Mouse (Mus musculus): ENCODE data around the gene Ell. TPM values are rescaled to one million over a fixed set of nuclear protein-coding genes. Genes with fewer than 3 reads are reported as not detected.
"Not testable (repeated sequence)": the region's sequence is repeated elsewhere in the genome, so short reads cannot be mapped to it uniquely, and the experiment has no call there.

Ell gene
- total RNA-seq, 2 experiments from 2014 or later = 13.8 to 17.4 TPM

DNA sequence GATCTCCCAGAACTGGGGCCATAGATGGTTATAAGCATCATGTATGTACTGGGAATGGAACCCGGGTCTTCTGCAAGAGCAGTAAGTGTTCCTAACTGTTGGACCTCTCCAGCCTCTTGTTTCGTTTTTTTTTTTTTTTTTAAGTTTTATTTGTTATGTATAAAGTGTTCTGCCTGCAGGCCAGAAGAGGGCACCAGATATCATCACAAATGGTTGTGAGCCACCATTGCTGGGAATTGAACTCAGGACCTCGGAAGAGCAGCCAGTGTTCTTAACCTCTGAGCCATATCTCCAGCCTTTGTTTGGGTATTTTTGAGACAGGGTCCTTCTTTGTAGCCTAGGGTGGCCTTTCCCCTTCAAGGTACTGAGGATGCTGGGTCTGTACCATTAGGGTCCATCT, 19.7 kb downstream of the Ell start:
- intact Hi-C loops (cut with DNase I) = loop anchor here (5.0 kb wide), 1 partner anchor 33 kb away; the partner anchor contains the start of gene Isyna1
- DNase-seq (ENCODE audit: low spot score in 2 of 2) = no peak

DNA sequence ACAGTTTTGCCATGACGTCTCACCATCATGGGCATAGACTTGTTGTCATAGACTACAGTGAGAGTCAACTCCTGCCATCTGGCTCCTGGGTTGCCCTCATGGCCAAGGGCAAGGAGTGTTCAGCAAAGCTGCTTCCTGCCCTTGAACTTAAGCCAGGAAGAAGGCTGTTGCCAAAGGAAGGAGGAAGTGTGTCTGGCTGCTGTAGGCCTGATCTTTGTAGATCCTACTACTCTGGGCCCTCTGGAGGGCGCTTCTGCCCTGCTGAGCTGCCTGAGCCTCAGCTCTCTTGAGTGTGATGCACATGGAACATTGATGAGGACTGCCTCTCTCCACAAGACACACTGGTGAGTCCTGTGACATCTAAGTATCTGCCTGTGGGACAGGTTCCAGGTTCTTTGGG, 20.8 kb downstream of the Ell start:
- intact Hi-C loops (cut with DNase I) = no loop called here
- peak; percentile 52 to 66 for DNase-seq (ENCODE audit: low spot score in 2 of 2)

DNA sequence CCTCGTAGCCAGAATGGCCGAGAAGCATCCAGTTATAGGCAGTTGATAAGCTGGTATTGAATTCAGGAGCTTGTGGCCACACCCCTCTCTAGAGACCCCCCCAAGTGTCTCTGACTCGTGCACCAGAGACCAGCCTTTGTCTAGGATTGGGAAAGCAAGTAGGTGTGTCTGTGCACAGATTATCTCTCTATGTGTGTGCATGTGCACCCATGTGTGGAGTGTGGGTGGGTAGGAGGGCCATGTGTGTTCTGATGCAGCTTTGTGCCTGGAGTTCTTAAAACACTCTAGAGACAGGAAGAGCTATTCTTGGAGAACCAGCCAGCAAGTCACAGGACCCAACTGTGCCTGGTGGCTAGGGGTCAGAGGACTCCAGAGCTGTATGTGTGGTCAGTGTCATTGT, 21.3 kb downstream of the Ell start:
- no peak for DNase-seq (ENCODE audit: low spot score in 2 of 2)
- intact Hi-C loops (cut with DNase I) = no loop called here

DNA sequence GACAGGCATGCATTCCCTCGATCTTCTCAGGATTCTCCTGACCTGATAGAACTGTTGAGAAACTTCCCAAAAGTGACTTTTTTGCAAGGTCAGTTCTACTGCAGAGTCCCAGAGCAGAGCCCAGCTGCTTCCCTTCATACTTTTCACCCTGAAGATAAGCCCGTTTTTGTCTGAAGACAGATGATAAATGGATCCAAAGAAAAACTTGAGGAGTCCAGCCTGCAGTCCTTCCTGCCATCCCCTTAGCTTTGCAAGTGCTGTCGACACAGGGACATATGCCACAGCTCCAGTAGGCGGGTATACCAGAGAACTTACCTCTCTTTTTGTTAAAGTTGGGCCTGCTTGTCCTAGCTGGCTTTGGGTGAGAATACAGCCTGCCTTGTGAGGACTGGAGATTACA, 22.1 kb downstream of the Ell start:
- DNase-seq (ENCODE audit: low spot score in 2 of 2) = no peak
- intact Hi-C loops (cut with DNase I) = no loop called here

DNA sequence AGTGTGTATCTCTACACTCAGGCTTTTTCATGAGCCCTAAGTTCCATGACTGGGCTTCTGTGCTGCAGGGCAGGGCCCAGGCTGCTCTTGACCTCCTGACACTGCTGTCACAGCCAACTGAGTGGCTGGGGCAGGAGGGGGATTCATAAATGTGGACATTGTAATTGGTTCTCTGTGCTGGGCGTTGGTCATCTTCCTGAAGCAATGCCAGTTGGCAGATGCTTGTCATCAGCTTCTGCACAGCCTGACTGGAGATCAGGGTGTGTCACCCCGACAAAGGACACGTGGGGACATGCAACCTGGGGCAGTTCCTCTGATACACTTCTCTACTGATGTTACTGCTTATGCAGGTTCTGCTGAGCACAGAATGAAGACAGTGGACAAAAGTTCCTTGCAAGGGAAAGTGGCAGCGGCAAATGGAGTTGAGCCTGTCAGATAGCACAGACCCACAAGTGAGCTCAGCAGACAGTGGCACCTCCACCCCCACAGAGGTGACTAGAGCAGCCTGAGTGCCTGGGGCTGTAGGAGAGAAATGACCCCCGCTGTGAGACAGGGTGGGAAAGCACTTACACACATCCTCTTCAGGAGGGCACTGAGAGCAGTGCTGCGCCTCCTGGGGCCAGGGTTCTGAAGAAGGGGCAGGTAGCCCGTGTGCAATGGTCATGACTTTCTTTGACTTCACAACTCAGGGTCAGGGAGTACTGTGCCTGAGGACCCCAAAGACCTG, 22.7 kb downstream of the Ell start:
- intact Hi-C loops (cut with DNase I) = no loop called here
- no peak for DNase-seq (ENCODE audit: low spot score in 2 of 2)

DNA sequence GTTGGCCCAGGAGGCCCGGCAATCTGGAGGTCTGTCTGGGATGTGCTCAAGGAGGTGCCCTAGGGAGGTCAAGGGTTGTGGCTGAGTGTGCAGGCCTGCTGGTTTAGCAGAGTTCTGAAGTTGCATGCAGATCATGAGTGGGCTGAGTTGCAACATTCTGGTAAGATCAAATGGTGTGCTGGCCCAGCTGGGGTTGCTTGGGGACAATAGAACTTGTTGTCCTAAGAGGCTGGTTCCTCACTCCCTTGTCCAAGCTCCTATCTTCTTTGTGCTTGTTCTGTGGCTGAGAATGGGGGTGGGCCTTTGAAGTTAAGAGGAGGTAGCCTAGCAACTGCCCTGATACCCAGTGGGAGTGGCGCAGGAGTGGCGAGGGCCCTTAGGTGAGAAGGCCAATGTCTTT, 23.5 kb downstream of the Ell start:
- no peak for DNase-seq (ENCODE audit: low spot score in 2 of 2)
- intact Hi-C loops (cut with DNase I) = no loop called here

DNA sequence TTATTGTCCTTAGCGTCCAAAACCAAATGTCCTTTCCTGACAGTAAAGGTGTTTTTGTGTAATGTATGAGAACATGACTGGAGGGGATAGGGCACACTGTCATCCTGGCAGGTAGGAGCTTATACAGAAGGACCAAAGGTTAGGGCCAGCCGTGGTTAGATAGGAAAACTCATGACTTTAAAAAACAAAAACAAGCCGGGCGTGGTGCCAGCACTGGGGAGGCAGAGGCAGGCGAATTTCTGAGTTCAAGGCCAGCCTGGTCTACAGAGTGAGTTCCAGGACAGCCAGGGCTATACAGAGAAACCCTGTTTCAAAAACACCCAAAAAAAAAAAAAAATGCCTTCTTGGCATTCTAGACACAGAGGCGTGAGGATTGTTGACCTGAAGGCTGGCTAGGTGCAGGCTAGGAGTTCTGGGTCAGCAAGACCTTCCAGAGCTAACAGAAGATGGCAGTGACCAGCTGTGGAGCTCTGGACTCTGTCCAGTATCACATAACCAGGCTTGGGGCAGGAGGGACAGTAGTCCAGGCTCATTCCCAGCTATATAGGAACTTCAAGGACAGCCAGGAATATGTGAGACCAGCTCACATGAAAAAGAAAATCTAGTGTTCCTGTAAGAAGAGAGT, 24.6 kb downstream of the Ell start:
- intact Hi-C loops (cut with DNase I) = no loop called here

DNA sequence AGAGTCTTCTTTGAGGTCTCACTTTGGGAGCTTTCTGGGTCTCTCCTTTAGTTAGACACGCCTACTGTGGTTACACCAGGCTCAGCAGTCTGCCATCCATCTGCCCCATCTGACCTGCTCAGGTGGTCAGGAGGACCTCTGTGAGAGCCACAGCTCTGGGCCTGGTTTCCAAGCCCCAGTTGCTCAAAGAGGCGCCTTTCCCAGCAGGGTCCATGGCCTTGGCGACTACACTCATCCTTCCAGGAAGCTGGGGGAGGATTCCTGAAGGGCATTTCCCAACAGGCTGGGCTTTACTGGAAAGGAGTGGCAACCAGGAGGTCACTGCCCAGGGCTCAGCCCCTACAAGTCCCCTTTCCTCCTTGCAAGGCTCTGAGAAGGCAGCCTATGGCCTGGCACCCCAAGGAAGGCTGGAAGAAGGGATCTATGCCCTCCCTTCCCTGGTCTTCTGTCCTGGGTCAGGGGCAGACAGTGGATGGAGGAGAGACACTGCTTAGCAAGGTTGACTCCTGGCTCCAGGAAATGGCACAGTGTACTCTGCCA, 25.5 kb downstream of the Ell start:
- intact Hi-C loops (cut with DNase I) = no loop called here
- no peak for DNase-seq (ENCODE audit: low spot score in 2 of 2)

More for the DNA sequence above, 24.6 kb downstream of the Ell start:
- no peak for DNase-seq (ENCODE audit: low spot score in 2 of 2)

DNA sequence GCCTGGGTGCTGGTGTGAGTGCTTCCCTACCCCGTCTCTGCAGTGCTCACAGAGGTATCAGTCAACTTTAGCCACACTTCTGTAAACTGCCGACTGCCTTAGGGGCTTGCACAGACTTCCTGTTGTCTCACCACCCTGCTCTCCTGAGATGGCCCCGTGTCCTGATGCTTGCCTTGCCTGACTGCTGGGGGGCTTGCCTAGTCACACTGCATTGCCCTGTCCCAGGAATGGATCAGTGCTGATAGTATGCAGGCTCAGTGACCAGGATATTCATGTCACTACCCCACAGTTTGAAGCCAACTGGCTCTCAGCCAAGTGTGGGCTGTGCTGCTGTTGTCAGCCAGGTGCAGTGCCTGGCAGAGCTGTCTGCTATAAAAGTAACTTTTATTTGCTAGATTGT, 26.3 kb downstream of the Ell start:
- intact Hi-C loops (cut with DNase I) = no loop called here
- no peak for DNase-seq (ENCODE audit: low spot score in 2 of 2)

DNA sequence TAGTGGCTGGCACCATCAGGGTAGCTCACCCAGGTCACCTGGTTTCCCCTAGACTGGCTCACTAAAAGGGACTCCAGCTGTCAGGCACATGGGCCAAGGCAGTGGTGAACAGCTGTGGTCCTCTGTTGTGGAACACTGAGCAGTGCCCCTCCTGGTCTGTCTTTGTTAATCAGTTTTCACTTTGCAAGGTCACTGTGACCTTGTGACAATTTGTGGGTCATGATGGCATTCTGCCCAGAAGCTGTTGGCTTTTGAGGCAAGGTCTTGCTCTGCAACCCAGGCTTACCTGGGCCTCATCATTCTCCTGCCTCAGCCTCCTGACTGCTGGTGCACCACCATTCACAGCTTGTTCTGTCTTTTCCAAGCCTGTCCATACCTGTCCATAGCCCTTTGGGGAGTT, 31.1 kb downstream of the Ell start:
- no peak for DNase-seq (ENCODE audit: low spot score in 2 of 2)
- intact Hi-C loops (cut with DNase I) = no loop called here

DNA sequence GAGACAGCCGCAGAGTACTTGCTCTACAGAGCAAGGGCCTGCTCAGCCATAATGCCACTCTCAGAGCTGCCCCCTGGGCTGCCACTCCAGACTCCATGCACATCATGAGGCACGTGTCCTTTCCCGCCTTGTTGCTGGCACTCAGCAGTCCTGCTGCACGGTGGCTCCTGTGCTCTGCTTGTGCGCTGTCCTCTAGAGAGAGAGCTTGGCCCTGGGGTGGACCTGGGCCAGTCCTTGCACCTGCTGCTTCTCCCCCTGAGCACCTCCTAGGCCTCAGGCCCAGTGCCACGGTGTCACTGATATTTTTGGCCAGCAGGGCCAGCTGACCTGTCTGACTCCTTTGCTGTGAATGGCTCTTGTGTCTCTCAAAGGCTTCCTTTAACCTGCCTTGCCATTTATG, 31.7 kb downstream of the Ell start:
- intact Hi-C loops (cut with DNase I) = no loop called here
- no peak for DNase-seq (ENCODE audit: low spot score in 2 of 2)

DNA sequence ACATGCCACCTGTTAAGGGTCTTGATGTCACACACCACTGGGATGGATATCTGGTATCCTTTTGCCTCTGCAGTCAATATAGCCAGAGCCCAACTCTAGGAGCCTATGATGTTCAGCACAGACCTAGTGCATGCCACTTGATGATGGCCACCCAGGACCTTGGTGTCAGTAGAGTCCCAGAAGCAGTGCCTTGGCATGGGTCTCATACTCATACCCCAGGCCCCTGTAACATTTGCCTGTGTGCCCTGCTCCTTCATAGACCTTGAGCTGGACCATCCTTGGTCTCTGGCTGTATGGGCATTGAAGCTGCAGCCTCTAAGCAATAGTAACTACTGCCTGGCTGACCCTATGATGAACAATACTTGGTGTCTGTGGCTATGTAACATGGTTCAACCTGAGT, 35.0 kb downstream of the Ell start:
- DNase-seq (ENCODE audit: low spot score in 2 of 2) = no peak
- intact Hi-C loops (cut with DNase I) = no loop called here

DNA sequence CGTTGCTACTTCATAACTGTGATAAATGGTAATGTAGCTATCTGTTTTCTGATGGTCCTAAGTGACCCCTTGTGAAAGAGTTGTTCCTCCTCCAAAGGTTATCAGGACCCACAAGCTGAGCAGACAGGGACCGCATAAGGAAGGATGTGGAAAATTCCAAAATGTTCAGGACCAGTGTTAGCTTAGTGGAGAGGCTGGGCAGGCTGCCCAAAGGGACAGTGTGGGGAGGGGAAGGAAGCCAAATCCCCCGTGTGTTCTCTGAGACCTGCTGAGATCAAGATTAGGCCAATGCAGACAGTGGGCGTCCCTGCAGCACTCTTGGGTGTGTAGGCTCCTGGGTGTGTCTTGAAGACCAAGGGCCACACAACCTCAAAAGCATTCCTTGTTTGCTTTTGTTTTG, 35.7 kb downstream of the Ell start:
- no peak for DNase-seq (ENCODE audit: low spot score in 2 of 2)
- intact Hi-C loops (cut with DNase I) = no loop called here

DNA sequence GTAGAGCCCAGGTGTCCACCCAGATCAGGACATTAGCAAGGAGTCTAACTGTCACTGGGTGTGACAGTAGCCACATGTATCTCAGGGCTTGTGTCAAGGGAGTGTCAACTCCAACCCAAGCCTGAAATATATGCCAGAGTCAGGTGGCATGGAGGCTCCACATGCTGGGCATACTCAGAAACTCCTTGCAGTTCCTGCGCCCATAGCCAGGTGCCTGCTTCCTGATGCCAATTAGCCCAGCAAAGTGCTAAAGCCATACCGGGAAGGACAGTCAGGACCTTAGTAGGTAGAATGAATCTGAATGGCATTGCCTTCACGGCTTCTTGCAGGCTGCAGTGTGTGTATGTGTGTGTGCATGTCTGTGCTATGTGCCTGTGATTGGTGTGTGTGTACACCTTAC, 38.0 kb downstream of the Ell start:
- DNase-seq (ENCODE audit: low spot score in 2 of 2) = no peak
- intact Hi-C loops (cut with DNase I) = no loop called here

DNA sequence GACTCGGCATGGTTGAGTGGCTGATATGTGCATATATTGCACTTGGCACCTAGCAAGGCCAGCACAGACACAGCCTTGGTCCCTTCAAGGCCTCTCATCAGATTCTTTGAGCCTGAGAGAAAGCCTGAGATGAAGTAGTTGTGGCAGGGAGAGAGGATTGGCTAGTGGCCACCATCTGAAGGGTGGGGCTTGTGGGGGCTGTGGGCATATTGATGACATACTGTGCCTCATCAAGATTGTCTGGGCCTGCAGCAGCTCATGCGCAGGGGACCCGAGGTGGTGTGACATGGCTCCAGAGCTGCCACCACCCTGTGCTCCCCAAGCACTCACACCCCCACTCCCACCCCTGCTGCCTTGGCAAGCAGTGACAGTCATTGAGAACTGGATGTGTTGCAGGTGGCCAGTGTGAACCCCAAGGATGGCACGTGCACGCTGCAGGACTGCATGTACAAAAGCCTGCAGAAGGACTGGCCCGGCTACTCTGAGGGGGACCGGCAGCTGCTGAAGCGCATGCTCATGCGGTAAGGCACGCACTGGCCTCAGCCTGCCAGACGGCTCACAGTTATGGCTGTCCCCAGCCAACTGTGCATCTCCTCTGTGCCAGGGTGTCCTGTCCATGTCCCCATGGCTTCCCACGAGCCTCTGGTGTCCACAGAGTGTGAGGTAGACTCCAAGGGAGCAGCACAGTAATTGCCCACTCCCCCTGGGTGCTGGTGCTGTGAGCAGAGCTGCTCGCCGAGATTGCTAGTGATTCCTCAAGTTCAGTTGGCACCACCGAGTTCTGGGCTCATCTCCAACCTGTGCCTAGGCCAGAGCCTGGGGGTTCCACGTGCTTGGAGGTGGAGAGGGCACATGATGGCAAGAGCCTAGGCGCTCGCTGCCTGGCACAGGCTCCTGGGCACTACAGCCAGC, 44.5 kb downstream of the Ell start:
- intact Hi-C loops (cut with DNase I) = loop anchor here (5.0 kb wide), 1 partner anchor 36 kb away; no protein-coding TSS in a partner anchor
- no peak for DNase-seq (ENCODE audit: low spot score in 2 of 2)

DNA sequence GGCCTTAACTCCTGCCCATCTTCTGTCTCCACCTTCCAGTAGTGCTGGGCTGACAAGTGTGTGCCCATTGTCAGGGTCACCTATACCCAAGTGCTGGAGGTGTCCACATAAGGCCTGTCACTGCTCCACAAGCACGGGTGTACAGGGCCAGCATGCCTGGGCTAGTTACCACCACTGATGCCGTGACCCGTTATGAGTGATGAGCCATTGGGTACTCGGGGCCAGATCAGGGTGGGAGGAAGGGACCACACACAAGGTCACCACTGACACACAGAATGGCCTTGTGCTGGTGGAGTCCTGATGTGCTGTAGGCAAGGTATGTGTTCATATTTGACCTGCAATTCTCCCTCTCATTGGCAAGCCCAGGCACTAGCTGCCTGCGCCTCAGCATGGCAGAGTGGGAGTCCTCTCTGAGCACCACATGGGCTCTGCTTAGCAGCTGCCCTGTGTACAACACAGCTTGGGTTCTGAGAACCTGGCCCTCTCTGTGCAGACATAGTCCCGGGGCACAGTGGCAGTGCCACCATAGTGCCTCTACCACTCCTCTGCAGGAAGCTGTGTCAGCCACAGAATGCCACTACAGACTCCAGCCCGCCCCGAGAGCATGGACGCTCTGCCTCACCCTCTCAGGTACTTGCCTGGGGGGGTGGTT, 45.5 kb downstream of the Ell start:
- DNase-seq (ENCODE audit: low spot score in 2 of 2) = no peak
- intact Hi-C loops (cut with DNase I) = loop anchor here (5.0 kb wide), 1 partner anchor 37 kb away; no protein-coding TSS in a partner anchor

DNA sequence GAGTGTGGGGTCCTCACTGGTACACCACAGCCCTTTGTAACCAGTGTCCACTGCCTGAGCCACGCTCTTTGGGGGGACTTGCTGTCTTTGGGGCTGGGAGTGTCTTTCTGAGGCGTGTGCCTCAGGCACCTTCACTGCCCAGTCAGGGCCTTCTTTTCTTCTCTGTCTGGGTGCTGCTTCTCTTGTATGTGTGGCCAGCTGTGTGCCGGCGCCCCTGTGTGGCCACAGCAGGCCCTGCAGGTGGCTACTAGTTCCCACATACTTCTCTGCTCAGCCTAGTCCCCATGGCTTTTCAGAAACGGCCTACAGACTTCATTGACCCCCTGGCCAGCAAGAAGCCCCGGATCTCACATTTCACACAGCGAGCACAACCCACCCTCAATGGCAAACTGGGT, 46.0 kb downstream of the Ell start:
- DNase-seq (ENCODE audit: low spot score in 2 of 2) = peak; percentile 69 to 77
- intact Hi-C loops (cut with DNase I) = no loop called here

DNA sequence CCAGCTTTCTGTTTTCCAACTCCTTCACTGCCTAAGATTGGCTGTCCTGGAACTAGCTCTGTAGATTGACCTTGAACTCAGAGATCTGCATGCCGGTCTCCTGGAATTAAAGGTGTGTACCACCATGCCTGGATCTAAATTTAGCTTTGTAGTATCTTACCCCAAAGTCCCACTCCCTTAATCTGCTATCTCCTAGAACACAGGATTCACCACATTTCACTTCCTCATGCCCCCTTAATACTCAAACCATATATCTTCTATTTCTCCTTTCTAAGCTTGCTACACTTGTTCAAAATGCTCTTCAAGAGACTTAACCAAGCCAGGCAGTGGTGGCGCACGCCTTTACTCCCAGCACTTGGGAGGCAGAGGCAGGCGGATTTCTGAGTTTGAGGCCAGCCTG, 48.7 kb downstream of the Ell start:
- intact Hi-C loops (cut with DNase I); DNase-seq (ENCODE audit: low spot score in 2 of 2): not testable (repeated sequence)

DNA sequence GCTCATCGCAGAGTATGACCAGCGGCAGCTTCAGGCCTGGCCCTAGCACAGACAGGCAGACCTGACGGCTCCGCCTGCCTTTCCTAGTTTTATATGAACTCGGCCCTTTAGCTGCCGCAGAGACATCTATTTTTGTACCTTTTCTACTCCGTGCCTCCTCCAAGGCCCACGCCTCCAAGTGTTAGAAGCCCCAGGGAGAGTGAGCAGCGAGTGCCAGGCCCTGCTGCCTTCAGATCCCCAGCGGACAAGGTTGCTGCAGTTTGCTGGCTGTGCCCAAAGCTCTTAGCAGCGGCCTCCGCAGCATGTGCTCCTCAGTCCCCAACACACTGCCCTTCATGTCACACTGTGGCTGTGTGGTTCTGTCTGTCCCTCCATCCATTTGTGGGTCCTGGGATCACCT, 52.3 kb downstream of the Ell start:
- DNase-seq (ENCODE audit: low spot score in 2 of 2) = no peak
- intact Hi-C loops (cut with DNase I) = loop anchor here (5.0 kb wide), 1 partner anchor 34 kb away; no protein-coding TSS in a partner anchor

Measured in left cerebral cortex, postnatal 14 days (tissue).